Mouse (Mus musculus) thymus, postnatal 4 days (tissue): Measurements from ENCODE around the gene Dock9.

Source experiments
- DNase-seq: peaks from one replicate; pipeline ENCODE4 v3.0.0; 2021

Dock9 gene

GRCm38 (mm10) chr14:121579055-121579454, 218.6 kb downstream of the Dock9 start:
- peak; percentile 81 for DNase-seq

- DNase-seq = no peak
Measured at GRCm38 (mm10) chr14:121573391-121573790, 224.2 kb downstream of the Dock9 start.

GRCm38 (mm10) chr14:121566794-121567201, 230.8 kb downstream of the Dock9 start:
- DNase-seq = no peak

GRCm38 (mm10) chr14:121565930-121566329, 231.7 kb downstream of the Dock9 start:
- no peak for DNase-seq

GRCm38 (mm10) chr14:121564656-121565055, 233.0 kb downstream of the Dock9 start:
- no peak for DNase-seq

GRCm38 (mm10) chr14:121563954-121564353, 233.7 kb downstream of the Dock9 start:
- no peak for DNase-seq

GRCm38 (mm10) chr14:121559026-121559425, 238.6 kb downstream of the Dock9 start:
- DNase-seq = no peak

GRCm38 (mm10) chr14:121556401-121557315, 241.0 kb downstream of the Dock9 start:
- DNase-seq = no peak

- DNase-seq = no peak
Measured at GRCm38 (mm10) chr14:121553785-121554184, 243.9 kb downstream of the Dock9 start.

- peak; percentile 46 for DNase-seq
Measured at GRCm38 (mm10) chr14:121552586-121552985, 245.1 kb downstream of the Dock9 start.

GRCm38 (mm10) chr14:121549834-121550233, 247.8 kb downstream of the Dock9 start:
- DNase-seq = no peak

GRCm38 (mm10) chr14:121547745-121548144, 249.9 kb downstream of the Dock9 start:
- no peak for DNase-seq

- no peak for DNase-seq
Measured at GRCm38 (mm10) chr14:121546621-121547020, 251.0 kb downstream of the Dock9 start.

- DNase-seq = peak; percentile 37
Measured at GRCm38 (mm10) chr14:121545551-121546331, 251.9 kb downstream of the Dock9 start.

GRCm38 (mm10) chr14:121541262-121541661, 256.4 kb downstream of the Dock9 start:
- no peak for DNase-seq

GRCm38 (mm10) chr14:121534501-121534900, 263.1 kb downstream of the Dock9 start:
- no peak for DNase-seq

- no peak for DNase-seq
Measured at GRCm38 (mm10) chr14:121530853-121531252, 266.8 kb downstream of the Dock9 start.

- DNase-seq = no peak
Measured at GRCm38 (mm10) chr14:121527883-121528282, 269.8 kb downstream of the Dock9 start.

- no peak for DNase-seq
Measured at GRCm38 (mm10) chr14:121527201-121527600, 270.4 kb downstream of the Dock9 start.

- DNase-seq = no peak
Measured at GRCm38 (mm10) chr14:121521709-121522108, 275.9 kb downstream of the Dock9 start.

- no peak for DNase-seq
Measured at GRCm38 (mm10) chr14:121516881-121517280, 280.8 kb downstream of the Dock9 start.

GRCm38 (mm10) chr14:121508929-121509328, 288.7 kb downstream of the Dock9 start:
- DNase-seq = no peak

- peak; percentile 34 for DNase-seq
Measured at GRCm38 (mm10) chr14:121506336-121506735, 291.3 kb downstream of the Dock9 start.

GRCm38 (mm10) chr14:121505485-121505860, 292.2 kb downstream of the Dock9 start:
- DNase-seq = no peak
